Mouse (Mus musculus) brain, embryonic 14.5 days (tissue): ENCODE measurements around the gene Yipf1. TPM values are rescaled to one million over a fixed set of nuclear protein-coding genes. Genes with fewer than 3 reads are reported as not detected.

ENCODE experiments used
- DNase-seq: peaks from one replicate; pipeline ENCODE4 v3.0.0-alpha.2; 2011; ENCODE audit warnings: low read depth
- CTCF ChIP-seq: fragments of 200-500 bp; IDR thresholded peaks from 2 replicates; pipeline ENCODE4 v1.5.1; 2012; ENCODE audit warnings: inconsistent platforms, mild to moderate bottlenecking, moderate library complexity, borderline replicate concordance; ENCODE audit not compliant: insufficient read depth, insufficient read length; ENCODE audit errors: extremely low read depth
- POLR2A ChIP-seq: fragments of 200-500 bp; IDR thresholded peaks from 2 replicates; pipeline ENCODE4 v1.6.1; 2012; ENCODE audit warnings: mild to moderate bottlenecking, inconsistent platforms, borderline replicate concordance; ENCODE audit not compliant: poor library complexity, insufficient read depth, insufficient read length, severe bottlenecking; ENCODE audit errors: extremely low read depth
- polyA plus RNA-seq: library from polyadenylated mRNA; depleted of rRNA; stranded (reverse); fragments of >200 nt; gene quantifications from 2 replicates; pipeline ENCODE4 v1.2.3, GENCODE M21; 2012; rRNA removed

Yipf1 gene
- polyA plus RNA-seq, 1 experiment = 40.8 TPM

DNA sequence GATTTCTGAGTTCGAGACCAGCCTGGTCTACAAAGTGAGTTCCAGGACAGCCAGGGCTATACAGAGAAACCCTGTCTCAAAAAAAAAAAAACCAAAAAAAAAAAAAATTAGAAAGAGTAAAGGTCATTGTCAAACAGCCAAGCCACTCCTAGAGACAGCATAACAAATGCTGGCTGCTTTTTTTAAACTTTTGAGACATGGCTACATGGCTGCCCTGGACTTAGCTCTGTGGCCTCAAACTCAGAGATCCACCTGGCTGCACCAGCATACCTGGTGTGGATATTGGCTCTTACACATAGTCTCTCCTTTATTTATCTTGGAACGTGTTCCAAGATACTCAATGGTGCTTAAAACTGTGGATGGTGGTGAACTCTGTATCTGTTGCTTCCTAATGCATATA is 74.1 kb downstream of the Yipf1 start:
- no peak for TF ChIP-seq CTCF
- TF ChIP-seq POLR2A = no peak
- DNase-seq = no peak

DNA sequence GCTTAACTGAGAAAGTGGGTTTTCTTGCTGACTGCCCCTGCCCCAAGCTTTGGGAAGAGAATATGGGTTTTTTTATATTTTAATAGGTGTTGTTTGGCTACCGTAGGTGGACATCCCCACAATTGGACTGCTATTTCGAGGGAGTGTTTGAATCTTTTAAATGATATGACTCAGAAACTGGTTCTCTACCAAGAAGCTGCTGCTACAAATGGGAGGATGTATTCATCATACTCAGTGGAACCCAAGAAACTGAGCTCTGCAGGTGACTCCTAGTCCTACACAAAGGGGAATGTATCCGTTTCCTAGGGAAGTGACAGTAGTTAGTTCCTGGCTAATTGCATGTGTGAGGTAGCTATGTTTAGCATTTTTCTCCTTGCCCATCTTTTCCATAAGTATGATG is 75.2 kb downstream of the Yipf1 start:
- TF ChIP-seq POLR2A (no peak), CTCF (no peak)
- DNase-seq = no peak

DNA sequence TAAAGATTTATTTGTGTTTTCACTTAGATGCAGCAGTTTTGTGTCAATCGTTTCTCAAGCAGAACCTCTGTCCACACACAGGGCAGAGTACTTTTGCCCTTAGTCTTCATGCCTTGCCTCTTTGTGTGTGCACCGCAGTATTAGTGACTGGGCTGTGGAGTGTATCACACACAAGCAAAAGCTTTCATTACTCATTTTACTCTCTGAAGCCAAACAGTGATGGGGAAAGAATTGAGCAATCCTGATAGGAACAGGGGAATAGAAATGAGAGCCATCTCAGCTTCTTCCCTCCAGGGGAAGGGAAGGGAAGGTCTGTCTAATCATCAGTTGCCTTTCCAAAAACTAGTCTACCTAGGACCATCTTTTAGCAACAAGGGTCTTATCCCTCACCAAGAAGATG is 79.6 kb downstream of the Yipf1 start:
- TF ChIP-seq POLR2A (no peak), CTCF (no peak)

More for the DNA sequence above, 79.6 kb downstream of the Yipf1 start:
- DNase-seq = no peak

Other genes starting within 250 kb of the Yipf1 start
- gene Mrpl37, start 247.5 kb upstream of the Yipf1 start, polyA plus RNA-seq = 88.1 and 114 TPM in 2 replicates
- 3.7 and 4.5 TPM in 2 replicates for gene Cyb5rl, start 247.4 kb upstream of the Yipf1 start, polyA plus RNA-seq
- gene Cdcp2, start 217.5 kb upstream of the Yipf1 start, polyA plus RNA-seq = 0.03 and 0.08 TPM in 2 replicates
- 183 and 194 TPM in 2 replicates for gene Tmem59, start 136.0 kb upstream of the Yipf1 start, polyA plus RNA-seq
- gene Tceanc2, start 135.2 kb upstream of the Yipf1 start, polyA plus RNA-seq = 14.0 and 14.2 TPM in 2 replicates
- gene Ldlrad1, start 105.2 kb upstream of the Yipf1 start, polyA plus RNA-seq = 0.08 TPM in 1 of 2 replicates, not detected in the other
- gene Lrrc42, start 60.8 kb upstream of the Yipf1 start, polyA plus RNA-seq = 33.9 and 34.8 TPM in 2 replicates
- 15.9 and 19.9 TPM in 2 replicates for gene Hspb11, start 60.8 kb upstream of the Yipf1 start, polyA plus RNA-seq
- not detected in 2 replicates for gene Dio1, start 7.2 kb upstream of the Yipf1 start, polyA plus RNA-seq
- gene Ndc1, start 53.4 kb downstream of the Yipf1 start, polyA plus RNA-seq = 20.2 and 24.9 TPM in 2 replicates
- gene Glis1, start 120.2 kb downstream of the Yipf1 start, polyA plus RNA-seq = 1.3 and 1.4 TPM in 2 replicates